Mouse (Mus musculus) CH12.LX (cell line): ENCODE measurements around the gene P2rx2. TPM values are rescaled to one million over a fixed set of nuclear protein-coding genes. Genes with fewer than 3 reads are reported as not detected.

Experiments used
- DNase-seq: peaks from one replicate; pipeline ENCODE4 v3.0.0-alpha.2; 2013; ENCODE audit errors: extremely low read depth
- H3K27ac ChIP-seq: 2 replicates; pipeline ENCODE4 v1.5.1; 2012; ENCODE audit warnings: low read depth, mild to moderate bottlenecking, control low read depth, moderate library complexity; ENCODE audit not compliant: insufficient read depth
- H3K27me3 ChIP-seq: replicated peaks from 2 replicates; pipeline ENCODE3; 2012; ENCODE audit warnings: inconsistent platforms
- H3K36me3 ChIP-seq, 2 experiments: replicated peaks in 1 of 2; 2 replicates each; pipeline versions ENCODE3 to v1.6.1; 2012; ENCODE audit warnings: inconsistent platforms in 1 of 2, low read length in 1 of 2, mild to moderate bottlenecking in 1 of 2, mixed read lengths in 1 of 2, moderate library complexity in 1 of 2; ENCODE audit not compliant: control insufficient read depth in 1 of 2, insufficient read depth in 1 of 2
- H3K4me1 ChIP-seq, 2 experiments: 2 replicates each; pipeline ENCODE4 v1.6.1; 2012; ENCODE audit warnings: inconsistent platforms in 1 of 2, moderate library complexity in 1 of 2; ENCODE audit not compliant: insufficient read depth in 2 of 2, control insufficient read depth in 1 of 2
- H3K4me2 ChIP-seq: 2 replicates; pipeline ENCODE4 v1.6.1; 2012; ENCODE audit warnings: low read depth, mild to moderate bottlenecking, control low read depth; ENCODE audit not compliant: poor library complexity, insufficient read depth, severe bottlenecking
- H3K4me3 ChIP-seq, 3 experiments: fragments of 150-350 bp in 1 of 3; sonication (generic) in 1 of 3; replicated peaks in 1 of 3; 2 replicates each; pipeline versions ENCODE3 to v1.5.1; 2011 to 2012; ENCODE audit warnings: low read depth in 2 of 3, low read length in 2 of 3, mild to moderate bottlenecking in 2 of 3, moderate library complexity in 2 of 3, control low read depth in 1 of 3, improper control_type of control experiment in 1 of 3, inconsistent platforms in 1 of 3, mixed read lengths in 1 of 3; ENCODE audit not compliant: poor library complexity in 1 of 3
- H3K79me2 ChIP-seq: replicated peaks from 2 replicates; pipeline ENCODE4 v1.6.1; 2012; ENCODE audit warnings: mild to moderate bottlenecking, moderate library complexity; ENCODE audit not compliant: control insufficient read depth, poor library complexity, insufficient read depth, severe bottlenecking; ENCODE audit errors: extremely low read depth
- H3K9ac ChIP-seq: 2 replicates; pipeline ENCODE4 v1.6.1; 2012; ENCODE audit warnings: low read depth, mild to moderate bottlenecking, control low read depth, moderate library complexity; ENCODE audit not compliant: insufficient read depth
- H3K9me3 ChIP-seq: replicated peaks from 2 replicates; pipeline ENCODE3; 2012; ENCODE audit warnings: low read length, inconsistent platforms, mixed read lengths
- CHD2 ChIP-seq: IDR thresholded peaks from 2 replicates; pipeline ENCODE4 v1.6.1; 2011; ENCODE audit warnings: low read length, improper control_type of control experiment
- ELF1 ChIP-seq: IDR thresholded peaks from 2 replicates; pipeline ENCODE4 v1.6.1; 2014; ENCODE audit warnings: low read depth, mild to moderate bottlenecking, inconsistent platforms, low read length, improper control_type of control experiment
- GABPA ChIP-seq: IDR thresholded peaks from 2 replicates; pipeline ENCODE4 v1.6.1; 2012; ENCODE audit warnings: low read depth, low read length, improper control_type of control experiment, inconsistent platforms; ENCODE audit not compliant: insufficient replicate concordance
- HCFC1 ChIP-seq: IDR thresholded peaks from 2 replicates; pipeline ENCODE4 v1.6.1; 2012; ENCODE audit warnings: low read depth, mild to moderate bottlenecking, inconsistent platforms, low read length, improper control_type of control experiment
- IRF4 ChIP-seq: IDR thresholded peaks from 2 replicates; pipeline ENCODE4 v1.6.1; 2014; ENCODE audit warnings: low read depth, mild to moderate bottlenecking, inconsistent platforms, low read length, improper control_type of control experiment
- JUN ChIP-seq: IDR thresholded peaks from 2 replicates; pipeline ENCODE4 v1.6.1; 2011; ENCODE audit warnings: low read depth, mild to moderate bottlenecking, low read length, improper control_type of control experiment, moderate library complexity; ENCODE audit not compliant: insufficient read depth
- JUND ChIP-seq: conservative IDR thresholded peaks from 2 replicates; pipeline ENCODE4 v1.6.1; 2011; ENCODE audit warnings: low read depth, low read length, improper control_type of control experiment
- KAT2A ChIP-seq: IDR thresholded peaks from 2 replicates; pipeline ENCODE4 v1.6.1; 2012; ENCODE audit warnings: low read length, improper control_type of control experiment, inconsistent platforms; ENCODE audit not compliant: insufficient replicate concordance
- MAX ChIP-seq: IDR thresholded peaks from 2 replicates; pipeline ENCODE4 v1.6.1; 2011; ENCODE audit warnings: low read length, improper control_type of control experiment
- MXI1 ChIP-seq: IDR thresholded peaks from 2 replicates; pipeline ENCODE4 v1.6.1; 2011; ENCODE audit warnings: mild to moderate bottlenecking, low read depth, low read length, improper control_type of control experiment
- MYC ChIP-seq: IDR thresholded peaks from 2 replicates; pipeline ENCODE4 v1.6.1; 2011; ENCODE audit warnings: low read depth, mild to moderate bottlenecking, improper control_type of control experiment, low read length
- NELFE ChIP-seq: IDR thresholded peaks from 2 replicates; pipeline ENCODE4 v1.6.1; 2011; ENCODE audit warnings: low read depth, low read length, improper control_type of control experiment
- SIN3A ChIP-seq: IDR thresholded peaks from 2 replicates; pipeline ENCODE4 v1.6.1; 2012; ENCODE audit warnings: low read length, improper control_type of control experiment, inconsistent platforms
- SMC3 ChIP-seq: IDR thresholded peaks from 2 replicates; pipeline ENCODE4 v1.6.1; 2011; ENCODE audit warnings: low read depth, low read length, improper control_type of control experiment
- TBP ChIP-seq: conservative IDR thresholded peaks from 2 replicates; pipeline ENCODE4 v1.6.1; 2011; ENCODE audit warnings: low read depth, low read length, improper control_type of control experiment
- TCF12 ChIP-seq: IDR thresholded peaks from 2 replicates; pipeline ENCODE4 v1.6.1; 2014; ENCODE audit warnings: low read depth, mild to moderate bottlenecking, inconsistent platforms, low read length, improper control_type of control experiment
- USF1 ChIP-seq: IDR thresholded peaks from 2 replicates; pipeline ENCODE4 v1.6.1; 2014; ENCODE audit warnings: low read depth, mild to moderate bottlenecking, inconsistent platforms, low read length, improper control_type of control experiment
- dilution Hi-C: fragments of 300-500 bp; cut with MboI; formaldehyde crosslinking; loops from 2 replicates; pipeline ENCODE4 v1.14.3; 2020; ENCODE audit warnings: low sequenced_read_pairs; ENCODE audit not compliant: extremely low pct_unique_long_range_greater_than_20kb, extremely low pct_ligation_motif_present
- in situ Hi-C: fragments of 300-500 bp; cut with MboI; formaldehyde crosslinking; loops from 3 replicates; pipeline ENCODE4 v1.14.3; 2019; ENCODE audit warnings: low sequenced_read_pairs, low pct_ligation_motif_present, low pct_unique_long_range_greater_than_20kb, mixed read lengths
- polyA plus RNA-seq: library from polyadenylated mRNA; unstranded; fragments of >175 nt; gene quantifications from 2 replicates; pipeline ENCODE4 v1.2.1, GENCODE M21; 2012; ENCODE audit warnings: low read depth; ENCODE audit not compliant: insufficient read length
- total RNA-seq, 2 experiments: library from RNA; depleted of rRNA; stranded (reverse); fragments of 300-350 nt in 1 of 2; fragments of >200 nt in 1 of 2; gene quantifications; 2 replicates each; pipeline ENCODE4 v1.2.3; 2012 to 2014

P2rx2 gene
- total and polyA plus RNA-seq, 3 experiments, result 0.76 TPM; not detected in 2

- H3K27ac ChIP-seq, result no peak overlapping the region
- in situ Hi-C loops (no loop called here), dilution Hi-C loops (no loop called here)
- H3K4me3 ChIP-seq, result no peak overlapping the region
- no peaks in the 10 kb centered on the region for H3K27me3 ChIP-seq
- H3K4me2 ChIP-seq, result no peak overlapping the region
- no peak for DNase-seq
- H3K4me1 ChIP-seq, result peaks cover 24 to 49% of the 10 kb centered on the region in 2 experiments
- no peaks in the 10 kb centered on the region for H3K79me2 ChIP-seq
- peaks cover 2% of the 10 kb centered on the region for H3K9me3 ChIP-seq
- no peak overlapping the region for H3K9ac ChIP-seq
- H3K36me3 ChIP-seq, result peaks cover 0 to 13% of the 10 kb centered on the region in 2 experiments
- TF ChIP-seq TCF12 (no peak), MXI1 (no peak), TBP (no peak), SIN3A (no peak), IRF4 (no peak), KAT2A (no peak), HCFC1 (no peak), USF1 (no peak), GABPA (no peak), MYC (no peak), ELF1 (no peak), NELFE (no peak), CHD2 (no peak)
Measured at GRCm38 (mm10) chr5:110387332-110387731, 44.3 kb upstream of the P2rx2 start.

DNA sequence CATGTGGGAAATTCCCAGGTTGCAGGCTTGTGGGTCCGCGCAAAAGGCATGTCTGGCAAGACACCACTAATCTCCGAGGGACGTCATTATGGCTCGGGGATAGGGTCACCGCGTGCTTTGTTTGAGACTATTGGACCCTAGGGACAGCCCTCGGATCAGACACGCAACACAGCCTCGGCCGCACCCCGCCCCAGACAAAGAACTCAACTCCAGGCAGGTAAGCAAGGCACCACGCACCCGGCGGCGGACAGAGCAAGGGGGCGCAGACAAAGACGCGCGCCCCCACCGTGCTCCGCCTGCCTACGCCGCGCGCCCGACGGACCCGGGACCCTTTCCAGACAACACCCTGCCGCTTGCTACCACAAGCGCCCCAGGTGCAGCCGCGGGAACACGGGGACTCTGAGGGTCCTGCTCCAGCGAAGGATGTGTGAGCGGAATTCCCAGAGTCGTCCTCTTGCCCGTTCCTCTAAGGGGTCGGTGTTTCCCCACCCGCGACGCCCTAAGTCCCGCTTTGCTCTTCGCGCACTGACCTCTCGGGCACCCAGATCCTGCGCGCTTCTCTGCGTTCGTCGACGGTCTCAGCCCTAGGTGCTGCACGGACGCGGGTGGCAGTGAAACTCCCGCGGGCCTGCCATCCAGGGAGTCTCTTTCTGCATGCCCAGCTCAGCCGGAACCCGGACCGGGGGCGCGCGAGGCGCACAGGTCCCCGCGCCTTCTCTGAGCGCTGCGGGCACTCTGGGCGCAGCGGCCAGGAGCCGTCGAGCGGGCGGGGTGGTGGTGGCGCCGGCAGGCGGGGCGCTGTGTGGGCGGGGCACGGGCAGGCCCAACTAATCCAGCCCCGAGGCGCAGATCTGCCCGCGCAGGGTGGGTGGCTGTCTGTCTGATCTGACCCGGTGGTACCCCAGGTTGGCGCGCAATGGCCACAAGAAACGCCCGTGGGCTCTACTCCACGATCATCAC, 43.6 kb upstream of the P2rx2 start:
- Histone ChIP-seq H3K4me1 (peaks cover 22 to 42% of the 10 kb centered on the region in 2 experiments), H3K9ac (no peak overlapping the region), H3K36me3 (peaks cover 0 to 16% of the 10 kb centered on the region in 2 experiments), H3K27me3 (no peaks in the 10 kb centered on the region), H3K79me2 (no peaks in the 10 kb centered on the region), H3K9me3 (peaks cover 2% of the 10 kb centered on the region), H3K27ac (no peak overlapping the region), H3K4me3 (no peak overlapping the region), H3K4me2 (no peak overlapping the region)
- TF ChIP-seq SMC3 (no peak), IRF4 (no peak), JUN (no peak), NELFE (no peak), MAX (no peak), MXI1 (no peak), CHD2 (no peak), JUND (no peak), KAT2A (no peak), TBP (no peak)
- dilution Hi-C loops, result no loop called here
- no peak for DNase-seq
- in situ Hi-C loops, result no loop called here
